Mouse (Mus musculus): Measurements from ENCODE around the gene Col23a1.

DNA sequence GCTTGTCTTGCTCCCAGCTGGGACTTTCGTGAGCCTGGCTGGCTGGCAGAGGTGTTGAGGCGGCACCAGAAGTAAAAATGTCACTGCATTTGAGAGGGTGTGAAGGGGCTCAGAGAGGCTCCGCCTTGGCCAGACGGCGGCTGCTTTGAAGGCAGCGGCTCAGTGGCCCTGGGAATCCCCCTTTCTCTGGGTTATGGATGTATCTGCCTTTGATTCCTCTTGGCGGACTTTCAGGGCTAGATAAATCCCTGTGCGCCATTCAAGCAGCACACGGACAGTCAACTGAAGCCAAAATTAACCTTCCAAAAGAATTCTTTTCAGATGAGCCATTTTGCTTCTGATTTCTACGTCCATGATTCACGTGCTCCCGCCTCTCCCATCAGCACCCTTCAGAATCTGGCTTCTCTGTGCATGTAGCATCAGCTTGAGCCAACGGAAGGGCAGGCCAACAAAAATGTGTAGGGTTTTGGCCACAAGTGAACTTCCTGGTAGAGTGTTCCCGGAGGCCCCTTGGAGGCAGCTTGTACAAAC is 237.0 kb downstream of the Col23a1 start:
- TF ChIP-seq CTCF (IDR thresholded peaks at IDR 0.05; ENCODE audit: borderline replicate concordance, insufficient read depth, low read depth, low read length) (no peak), POLR2A (IDR thresholded peaks at IDR 0.05; ENCODE audit: borderline replicate concordance, insufficient read depth, low read length) (no peak)
